Mouse (Mus musculus) skeletal muscle tissue, postnatal 0 days (tissue): Measurements from ENCODE around the gene Leap2. TPM values are rescaled to one million over a fixed set of nuclear protein-coding genes. Genes with fewer than 3 reads are reported as not detected.

Experiments used
- microRNA-seq, 2 experiments: library from miRNA; unstranded; fragments of <30 nt; microRNA quantifications; one replicate each; pipeline ENCODE4; 2016
- polyA plus RNA-seq: library from polyadenylated mRNA; unstranded; fragments of >200 nt; fragmentation: Nextera tagmentation; extraction: Ambion mirVana; gene quantifications from 2 replicates; pipeline ENCODE4 v1.2.1, GENCODE M21; 2015

Leap2 gene
- not detected in 2 replicates for polyA plus RNA-seq

GRCm38 (mm10) chr11:53423036-53423435, at the start of gene Leap2:
Gene Leap2 (minus strand): TSS chr11:53423170.

GRCm38 (mm10) chr11:53469968-53470695, 47.2 kb upstream of the Leap2 start, which contains the start of gene Gm9837:
Gene Gm9837 (minus strand): TSS chr11:53470479.

GRCm38 (mm10) chr11:53456474-53457371, 33.8 kb upstream of the Leap2 start, which contains the start of the genes Gm10447 and Shroom1:
Gene Gm10447 (minus strand): TSS chr11:53457110.
Gene Shroom1 (plus strand): TSS chr11:53457205.

GRCm38 (mm10) chr11:53430670-53431346, 7.8 kb upstream of the Leap2 start, which contains the start of the genes Uqcrq and Gdf9:
Gene Uqcrq (minus strand): TSS chr11:53430831.
Gene Gdf9 (plus strand): TSS chr11:53431023.

Small RNAs within 50 kb of the gene (microRNA-seq; reads per million reads assigned to microRNA genes)
- 0.41 to 0.42 reads per million in 2 experiments for gene Mir6920

Other genes with a start within 250 kb of the Leap2 start
- gene Hspa4, start 122.7 kb downstream of the Leap2 start, polyA plus RNA-seq, result 79.0 and 83.1 TPM in 2 replicates
- 17.5 and 18.7 TPM in 2 replicates for gene Zcchc10, start 98.5 kb downstream of the Leap2 start, polyA plus RNA-seq
- 27.6 and 34.9 TPM in 2 replicates for gene Aff4, start 72.3 kb downstream of the Leap2 start, polyA plus RNA-seq
- 1,385 and 1,448 TPM in 2 replicates for gene Uqcrq, start 7.7 kb upstream of the Leap2 start, polyA plus RNA-seq
- 1.3 and 1.7 TPM in 2 replicates for gene Gdf9, start 7.9 kb upstream of the Leap2 start, polyA plus RNA-seq
- not detected in 2 replicates for gene Gm10447, start 33.9 kb upstream of the Leap2 start, polyA plus RNA-seq
- gene Shroom1, start 34.0 kb upstream of the Leap2 start, polyA plus RNA-seq, result 0.14 and 0.26 TPM in 2 replicates
- not detected in 2 replicates for gene Gm9837, start 47.3 kb upstream of the Leap2 start, polyA plus RNA-seq
- gene Gm9945, start 57.0 kb upstream of the Leap2 start, polyA plus RNA-seq, result not detected in 2 replicates
- 0.05 and 0.11 TPM in 2 replicates for gene Sowaha, start 57.1 kb upstream of the Leap2 start, polyA plus RNA-seq
- 16.7 and 17.3 TPM in 2 replicates for gene Sept8, start 96.1 kb upstream of the Leap2 start, polyA plus RNA-seq
- 21.0 and 24.0 TPM in 2 replicates for gene Kif3a, start 144.2 kb upstream of the Leap2 start, polyA plus RNA-seq
- 0.72 and 0.79 TPM in 2 replicates for gene Il4, start 195.5 kb upstream of the Leap2 start, polyA plus RNA-seq
- gene Il13, start 211.5 kb upstream of the Leap2 start, polyA plus RNA-seq, result not detected in 2 replicates